Mouse (Mus musculus): ENCODE results near the gene Celsr1. TPM values are rescaled to one million over a fixed set of nuclear protein-coding genes. Genes with fewer than 3 reads are reported as not detected.

Gene Celsr1
- total RNA-seq, 1 experiment from 2014 or later, result 4.6 TPM

DNA sequence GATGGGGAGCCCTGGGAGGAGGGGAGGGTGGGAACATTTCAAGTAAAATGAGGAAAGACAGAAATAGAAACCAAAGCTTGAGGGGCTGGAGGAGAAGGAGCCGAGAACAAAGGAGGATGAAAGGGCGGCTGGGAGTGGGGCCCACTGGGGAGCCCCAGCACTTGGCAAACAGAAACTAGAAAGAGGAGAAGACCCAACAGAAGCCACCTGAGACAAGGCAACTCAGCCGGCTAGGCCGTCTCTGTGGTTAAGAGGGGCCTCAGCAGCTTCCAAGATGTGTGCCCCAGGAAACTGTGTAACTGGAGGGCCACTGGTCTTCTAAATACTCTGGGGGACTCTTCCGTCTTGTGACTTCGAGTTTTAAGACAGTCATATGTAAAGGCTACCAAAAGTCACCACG lies 72.4 kb downstream of the Celsr1 start:
- DNase-seq, result no peak

DNA sequence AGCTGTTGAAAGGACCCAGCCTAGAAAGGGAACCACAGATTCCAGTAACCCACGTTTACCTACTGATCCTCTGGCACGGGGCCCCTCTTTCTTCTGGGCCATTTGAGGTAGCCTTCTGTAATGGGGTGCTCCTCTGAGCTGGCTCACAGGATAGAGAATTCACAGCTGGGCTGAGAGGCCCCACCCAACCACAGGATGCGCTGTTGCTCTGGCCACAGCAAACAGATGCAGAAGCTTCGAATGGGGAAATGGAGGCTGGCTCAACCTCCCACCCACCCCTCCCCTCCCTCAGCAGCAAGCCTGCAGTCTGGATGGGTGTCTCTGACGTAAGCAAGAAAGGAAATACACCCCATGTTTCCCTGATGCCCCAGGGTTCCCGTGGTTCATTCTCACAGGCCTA lies 77.4 kb downstream of the Celsr1 start:
- no peak for DNase-seq

DNA sequence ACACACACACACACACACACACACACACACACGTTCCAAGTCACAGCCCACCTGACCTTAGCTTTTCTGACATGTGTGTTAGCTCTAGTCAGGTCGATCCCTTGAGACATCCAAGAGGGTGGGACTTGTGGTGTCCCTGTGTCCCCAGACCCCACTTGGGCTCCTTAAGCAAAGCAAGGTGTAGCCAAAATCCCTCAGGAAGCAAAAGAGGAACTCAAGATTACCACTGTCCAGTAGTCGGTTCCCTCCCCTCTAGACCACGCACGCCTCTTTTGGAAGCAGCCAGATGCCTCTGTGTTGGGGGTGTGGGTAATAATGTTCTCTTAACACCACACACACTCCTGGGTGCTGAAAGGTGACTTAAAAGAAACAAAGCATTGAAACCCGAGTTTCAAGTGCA lies 80.1 kb downstream of the Celsr1 start:
- DNase-seq, result no peak

DNA sequence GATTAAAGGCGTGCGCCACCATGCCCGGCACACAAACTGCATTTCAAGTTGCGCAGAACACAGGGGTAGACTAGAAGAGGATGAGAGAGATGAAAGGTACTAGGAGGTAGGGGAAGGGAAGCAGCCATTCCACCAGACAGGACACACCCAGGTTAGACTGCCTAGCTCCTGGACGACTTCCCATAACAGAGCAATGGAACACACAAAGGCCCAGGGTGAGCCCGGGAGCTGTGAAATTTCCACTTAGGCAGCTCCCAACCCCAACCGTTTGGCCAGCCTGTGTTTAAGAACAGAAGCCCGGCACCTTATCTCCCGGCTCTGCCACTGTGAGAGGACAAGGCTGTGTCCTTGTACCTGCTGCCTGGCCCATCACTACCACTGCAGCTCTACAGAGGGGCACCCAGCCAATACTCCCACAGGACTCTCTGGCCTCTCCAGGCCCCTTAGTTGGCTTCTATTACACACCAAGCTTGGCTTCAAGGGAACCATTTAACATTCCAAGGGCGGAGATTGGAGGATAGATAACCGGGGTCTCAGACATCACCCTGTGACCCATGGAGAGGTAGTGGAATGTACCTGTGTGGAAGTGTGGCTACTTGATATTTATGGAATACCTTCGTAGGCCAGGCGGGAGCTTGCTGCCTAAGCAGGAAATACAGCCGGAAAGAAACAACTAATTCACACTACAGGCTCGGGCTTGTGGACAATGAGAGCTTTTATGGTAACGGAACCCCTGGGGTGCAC lies 84.0 kb downstream of the Celsr1 start:
- DNase-seq, result no peak

DNA sequence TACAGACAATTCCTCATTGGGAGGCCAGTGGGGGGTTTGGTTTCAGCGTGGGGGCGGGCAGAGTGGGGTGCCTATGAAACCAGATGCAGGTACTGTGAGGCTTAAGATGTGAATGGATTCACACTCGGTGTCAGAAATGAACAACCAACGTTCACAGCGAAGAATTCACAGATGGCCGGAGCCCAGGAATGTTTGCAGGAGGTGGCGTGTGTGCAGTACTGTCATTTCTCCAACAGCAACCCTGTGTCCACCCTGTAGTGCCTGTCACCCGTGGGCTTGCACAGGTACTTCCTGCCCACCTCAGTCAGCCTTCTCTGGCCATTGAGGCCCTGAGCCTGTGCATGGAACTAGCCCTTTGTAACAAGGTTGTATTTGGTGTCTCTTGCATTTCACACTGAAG lies 85.6 kb downstream of the Celsr1 start:
- no peak for DNase-seq

DNA sequence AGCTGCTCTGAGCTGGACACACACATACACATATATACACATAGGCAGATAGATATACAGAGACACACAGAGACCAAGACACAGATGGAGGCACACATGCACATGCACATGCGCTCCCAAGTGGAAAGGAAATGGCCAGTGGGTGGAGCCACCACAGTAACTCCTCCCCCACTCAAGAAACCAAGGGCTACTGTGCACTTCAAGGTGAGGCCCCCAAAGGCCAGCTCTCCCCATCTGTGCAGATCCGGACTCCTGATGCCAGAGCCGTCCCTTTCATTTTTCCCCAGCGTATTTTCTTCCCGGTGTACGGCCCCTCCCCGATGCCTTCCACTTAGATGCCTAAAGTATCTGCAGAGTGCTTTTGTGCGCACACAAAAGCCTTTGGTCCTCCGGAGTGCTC lies 86.0 kb downstream of the Celsr1 start:
- DNase-seq, result no peak

DNA sequence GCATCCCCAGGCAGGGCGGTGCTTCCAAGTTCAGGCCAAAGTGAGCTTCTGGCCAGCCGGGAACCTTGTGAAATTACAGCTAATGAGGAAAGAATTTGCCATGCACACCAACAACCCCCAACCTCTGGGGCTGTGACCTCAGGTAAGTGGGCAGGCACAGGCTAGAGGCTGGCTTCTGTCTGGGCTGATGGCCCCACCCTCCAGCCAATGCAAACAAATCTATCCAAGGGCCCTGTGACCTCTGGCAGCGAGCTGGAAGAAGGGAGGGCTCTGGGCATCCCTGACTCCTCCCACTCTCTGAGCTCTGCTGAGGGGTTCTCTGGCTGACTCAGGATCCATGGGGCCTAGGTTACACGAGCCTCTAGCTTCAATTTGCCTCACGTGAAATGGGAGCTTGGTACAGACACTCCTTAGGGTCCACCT lies 97.9 kb downstream of the Celsr1 start:
- DNase-seq, result peak; percentile 54

DNA sequence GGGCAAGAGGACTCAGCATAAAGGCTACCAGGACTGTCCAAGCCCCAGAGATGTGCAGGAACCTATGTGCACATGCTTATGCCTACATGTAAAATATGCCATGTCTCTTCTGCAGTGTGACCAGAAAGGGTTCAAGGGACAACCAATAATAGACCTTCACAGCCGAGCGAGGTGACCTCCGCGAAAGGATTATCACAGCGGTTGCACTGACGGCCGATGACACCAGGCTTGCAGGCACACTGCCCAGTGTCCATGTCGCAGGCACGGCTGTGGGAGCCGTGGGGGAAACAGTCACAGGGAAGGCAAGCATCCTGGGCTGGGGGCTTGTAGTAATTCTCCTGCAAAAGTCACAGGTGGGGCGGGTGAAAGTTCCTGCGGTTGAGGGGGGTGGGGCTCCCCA lies 105.4 kb downstream of the Celsr1 start:
- peak; percentile 67 for DNase-seq

DNA sequence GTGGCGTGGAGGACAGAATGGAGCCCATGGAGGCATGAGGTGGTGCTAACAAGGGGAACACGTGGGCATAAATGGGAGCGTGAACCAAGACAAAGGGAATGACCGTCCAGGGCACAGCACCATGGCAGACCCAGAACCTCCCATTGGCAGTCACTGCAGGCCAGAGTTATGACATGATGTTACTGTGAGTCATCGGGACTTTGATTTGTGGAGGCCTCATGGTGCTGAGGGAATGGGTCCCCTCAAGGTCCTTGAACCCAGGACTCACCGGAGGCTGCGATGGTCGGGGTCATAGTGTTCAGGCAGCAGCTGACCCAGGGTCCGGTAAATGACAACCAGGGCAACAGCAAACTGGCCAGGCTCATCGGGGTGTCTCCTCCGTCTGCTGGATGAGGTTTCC lies 111.7 kb downstream of the Celsr1 start:
- DNase-seq, result peak; percentile 46

DNA sequence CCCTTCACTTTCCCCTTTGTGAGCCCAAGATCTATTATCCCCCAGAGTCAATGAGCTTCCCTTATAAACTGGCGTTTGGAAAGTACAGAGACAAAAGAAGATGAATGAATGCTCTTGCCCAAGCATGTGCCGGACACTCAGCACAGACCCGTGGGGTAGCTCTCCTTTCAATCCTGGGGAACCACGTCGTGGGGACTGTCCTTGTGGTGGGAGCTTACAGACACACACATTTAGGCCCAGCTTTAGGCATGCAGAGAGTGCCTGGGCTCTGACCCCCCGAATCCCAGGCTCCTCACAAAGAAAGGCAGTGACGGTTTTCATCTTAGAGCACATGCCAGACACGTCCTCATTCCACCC lies 113.7 kb downstream of the Celsr1 start:
- DNase-seq, result no peak

DNA sequence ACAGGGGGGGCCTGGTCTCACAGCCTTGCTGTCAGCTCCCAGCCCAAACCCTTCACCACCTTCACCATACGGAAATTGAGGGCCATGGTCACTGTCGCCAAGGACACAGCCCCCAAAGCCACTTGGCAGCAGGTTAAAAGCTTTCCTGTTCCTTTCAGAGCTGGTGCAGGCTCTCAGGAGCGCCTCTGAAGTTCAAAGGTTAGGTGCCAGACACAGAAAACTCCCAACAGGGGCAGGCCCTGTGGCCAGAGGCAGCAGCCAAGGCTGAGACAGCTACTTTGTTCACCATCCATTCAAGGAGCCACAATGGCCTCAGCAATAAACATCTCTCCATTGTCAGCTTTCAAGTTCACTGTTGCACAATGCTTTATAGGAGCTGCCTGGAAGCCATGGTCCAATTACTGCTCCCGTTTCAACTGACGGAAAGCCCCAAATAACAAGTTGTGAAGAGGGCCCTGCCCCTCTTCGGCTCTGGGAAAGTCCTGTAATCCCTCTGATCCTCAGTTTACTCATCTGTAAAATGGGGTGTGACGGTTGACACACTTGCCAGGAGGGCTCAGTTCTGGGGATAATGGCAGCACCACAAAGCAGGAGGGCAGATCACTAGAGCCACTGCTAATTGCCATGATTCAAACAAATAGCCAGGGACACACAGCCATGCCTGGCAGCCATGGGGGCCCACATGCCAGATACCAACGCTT lies 114.2 kb downstream of the Celsr1 start:
- DNase-seq, result peak; percentile 40

DNA sequence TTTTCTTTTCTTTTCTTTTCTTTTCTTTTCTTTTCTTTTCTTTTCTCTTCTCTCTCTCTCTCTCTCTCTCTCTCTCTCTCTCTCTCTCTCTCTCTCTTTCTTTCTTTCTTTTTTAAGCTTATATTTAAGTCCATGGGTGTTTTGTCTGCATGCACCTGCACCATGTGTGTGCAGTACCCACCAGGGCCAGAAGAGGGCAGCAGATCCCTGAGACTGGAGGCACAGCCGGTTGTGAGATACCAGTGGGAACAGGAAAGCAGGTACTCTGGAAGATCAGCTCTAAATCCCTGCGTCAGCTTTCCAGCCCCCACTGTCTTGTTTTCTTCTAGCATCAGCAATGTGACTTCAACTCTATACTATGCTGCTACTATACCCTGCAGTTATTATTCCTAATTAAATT lies 120.0 kb downstream of the Celsr1 start:
- peak; percentile 87 for DNase-seq

DNA sequence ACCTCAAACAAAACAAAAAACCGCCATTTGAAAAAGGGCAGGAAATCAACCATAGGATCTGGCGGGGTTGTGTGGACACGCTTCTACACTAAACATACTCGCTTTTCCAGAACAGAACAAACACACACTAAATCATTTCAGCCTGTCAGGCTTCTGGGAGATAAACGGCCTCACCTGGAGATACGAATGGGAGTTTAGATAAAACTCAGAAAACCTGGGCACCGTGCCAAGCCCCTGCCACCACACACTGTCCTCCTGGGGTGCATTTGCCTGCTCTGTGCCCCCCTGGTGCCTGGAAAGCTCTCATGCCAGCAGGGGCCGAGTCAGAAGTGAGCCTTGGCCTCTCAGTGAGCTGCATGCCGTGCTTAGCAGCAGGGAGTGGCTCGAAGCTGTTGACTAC lies 123.6 kb downstream of the Celsr1 start:
- peak; percentile 55 for DNase-seq

DNA sequence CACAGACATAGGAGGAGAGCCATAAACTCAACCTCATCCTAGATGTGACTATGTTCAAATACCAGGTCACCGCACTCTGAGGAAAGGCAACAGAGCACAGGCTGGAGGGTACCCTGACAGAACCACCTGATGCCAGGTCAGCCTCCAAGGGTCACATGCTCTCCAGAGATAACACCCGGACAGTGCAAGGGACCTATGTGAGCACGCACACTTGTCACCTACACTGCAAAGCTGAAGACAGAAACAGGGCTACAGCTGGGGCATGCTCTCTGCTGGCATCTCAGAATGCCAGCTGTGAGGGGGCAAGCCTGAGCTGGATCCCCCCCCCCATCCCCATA lies 124.1 kb downstream of the Celsr1 start:
- no peak for DNase-seq

DNA sequence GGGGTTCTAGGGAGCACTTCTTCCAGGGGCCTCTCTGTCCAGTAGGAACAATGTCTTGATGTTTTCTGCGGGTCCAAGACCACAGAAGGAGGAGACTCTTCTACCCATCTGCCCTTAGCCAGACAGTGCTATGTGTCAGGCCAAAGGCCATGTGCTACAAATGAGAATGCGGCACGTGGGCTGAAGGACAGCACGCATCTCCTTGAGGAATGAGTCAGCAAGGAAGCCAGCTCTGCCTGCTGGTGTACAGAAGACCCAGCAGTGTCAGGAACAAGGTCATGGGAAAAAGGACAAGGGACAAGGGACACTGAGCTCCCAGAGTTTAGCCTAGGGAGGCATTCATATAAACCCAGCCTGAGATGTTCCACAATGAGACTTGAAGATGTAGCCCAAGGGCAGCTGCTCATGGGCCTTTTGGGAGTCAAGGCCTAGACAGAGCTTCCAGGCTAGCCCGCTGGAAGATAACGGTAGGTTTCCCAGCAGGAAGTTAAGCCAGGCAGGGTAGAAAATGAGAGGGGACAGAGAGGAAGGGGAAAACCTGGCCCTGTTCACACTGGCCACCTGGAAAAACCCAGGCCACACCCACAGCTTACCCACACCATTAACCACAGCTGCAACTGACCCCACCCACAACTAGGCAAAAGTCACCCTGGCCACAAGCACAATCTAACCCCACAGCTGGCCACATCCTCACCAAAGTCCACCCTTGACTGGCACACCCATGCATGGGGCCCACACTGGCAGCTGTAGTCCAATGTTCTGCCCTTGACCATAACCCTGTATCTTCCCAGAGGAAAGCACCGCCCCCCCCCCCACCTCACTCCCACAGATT lies 124.7 kb downstream of the Celsr1 start:
- peak; percentile 69 for DNase-seq

DNA sequence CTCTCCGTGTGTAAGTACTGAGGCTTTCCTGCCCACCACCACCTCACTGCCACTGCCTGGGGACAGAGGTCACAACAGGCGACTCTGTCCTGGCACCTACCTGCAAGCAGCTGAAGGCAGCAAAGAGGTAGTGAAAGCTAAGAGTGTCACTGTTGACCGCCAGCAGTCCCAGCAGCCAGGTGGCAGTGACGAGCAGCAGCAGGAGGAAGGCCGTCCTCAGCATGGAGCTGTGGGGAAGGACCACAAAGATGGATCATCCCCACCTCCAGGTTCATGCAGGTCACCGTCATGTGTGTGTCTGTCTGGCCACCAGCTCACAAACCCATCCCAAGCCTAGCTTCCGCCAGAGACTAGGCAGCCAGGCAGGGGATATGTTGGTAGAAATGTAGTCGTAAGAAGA lies 129.8 kb downstream of the Celsr1 start:
- DNase-seq, result no peak

DNA sequence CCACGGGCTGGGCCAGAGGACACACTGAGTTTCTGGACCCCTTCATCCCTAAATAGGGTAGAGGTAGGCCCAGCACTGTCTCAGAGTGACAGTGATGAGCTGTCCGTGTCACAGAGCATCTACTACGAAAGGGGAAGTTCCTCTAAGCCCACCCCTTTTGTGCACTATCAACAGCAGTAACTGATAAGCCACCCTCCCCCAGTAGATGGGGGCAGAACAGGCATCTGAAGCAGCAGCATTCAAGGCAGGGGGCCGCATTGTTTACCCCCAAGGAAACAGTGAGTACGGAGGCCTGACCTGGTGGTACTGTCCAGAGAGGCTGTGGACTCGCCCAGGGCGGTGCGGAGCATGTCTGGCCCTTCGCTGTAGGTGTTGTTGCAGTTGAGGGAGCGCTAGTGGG lies 131.1 kb downstream of the Celsr1 start:
- no peak for DNase-seq

DNA sequence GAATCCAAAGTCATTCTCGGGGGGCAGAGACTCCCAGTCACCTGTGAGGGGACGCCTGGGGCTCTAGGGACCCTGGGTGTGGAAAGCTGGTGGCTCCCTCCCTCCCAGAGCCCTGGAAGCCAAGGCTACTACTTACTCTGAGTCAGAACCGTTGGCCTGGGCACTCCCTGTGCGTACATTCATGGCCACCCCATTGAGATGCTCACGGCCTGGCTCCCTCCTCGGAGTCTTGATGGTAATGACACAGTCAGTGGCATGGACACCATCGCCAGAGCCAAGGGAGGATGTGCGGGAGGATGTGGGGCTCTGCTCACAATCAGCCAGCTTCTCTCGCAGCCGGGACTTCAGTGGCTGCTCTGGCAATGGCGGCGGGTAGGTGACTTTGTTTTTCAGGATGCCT lies 132.8 kb downstream of the Celsr1 start:
- peak; percentile 60 for DNase-seq

DNA sequence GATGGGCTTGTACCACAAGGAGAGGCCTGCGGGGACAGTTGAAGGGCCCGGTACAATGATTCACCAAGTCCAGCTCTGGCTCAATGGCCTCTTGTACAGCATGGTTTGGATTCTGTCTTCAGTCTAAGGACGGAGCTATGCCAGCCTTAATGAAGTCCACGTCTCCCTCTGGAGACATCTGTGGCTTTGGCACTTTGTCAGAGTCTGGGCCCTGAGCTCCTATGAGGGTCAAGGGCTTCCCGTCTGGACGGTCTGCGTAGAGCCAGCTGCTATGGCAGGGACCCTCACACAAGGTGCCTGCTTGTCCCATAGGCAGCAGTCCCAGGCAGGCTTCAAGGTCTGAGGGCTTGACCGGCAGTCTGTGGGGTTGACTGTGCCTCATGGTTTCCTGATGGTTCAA lies 133.3 kb downstream of the Celsr1 start:
- peak; percentile 54 for DNase-seq

DNA sequence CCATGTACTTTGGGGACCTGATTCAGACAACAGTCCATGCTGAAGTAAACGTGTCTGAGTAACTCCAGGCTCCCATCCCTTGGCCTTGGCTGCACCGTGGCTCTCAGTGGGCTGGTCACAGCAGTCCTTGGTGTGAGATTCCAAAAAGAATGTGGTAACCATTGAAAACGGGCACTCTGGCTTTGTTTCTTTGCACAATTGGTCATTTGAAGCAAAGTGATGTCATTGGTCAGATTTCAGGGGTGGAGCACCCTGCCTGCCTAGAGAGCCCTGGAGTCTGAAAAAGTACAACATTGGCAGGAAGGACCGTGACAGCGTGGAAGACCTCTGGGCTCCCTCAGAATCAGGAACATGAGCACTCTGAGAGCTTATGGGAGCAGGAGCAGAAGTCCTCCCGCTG lies 134.2 kb downstream of the Celsr1 start:
- peak; percentile 58 for DNase-seq

DNA sequence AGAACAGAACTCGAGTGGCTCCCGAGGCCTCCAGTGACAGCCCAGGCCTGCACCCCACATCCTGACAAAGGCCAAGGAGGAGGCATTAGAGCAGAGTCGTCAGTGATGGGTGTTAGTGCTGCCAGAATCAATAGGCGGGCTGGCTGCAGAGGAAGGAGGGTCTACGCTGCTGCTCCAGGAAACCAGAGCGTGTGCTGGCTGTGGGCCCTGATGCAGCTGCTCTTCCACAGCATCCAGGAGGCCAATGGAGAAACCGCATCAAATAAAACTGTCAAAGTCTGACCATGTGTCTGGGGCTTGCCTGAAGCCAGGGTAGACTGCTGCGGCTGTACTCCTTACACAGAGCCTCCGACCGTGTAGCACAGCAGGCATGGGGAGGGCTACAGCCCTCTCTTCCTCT lies 136.5 kb downstream of the Celsr1 start:
- no peak for DNase-seq

DNA sequence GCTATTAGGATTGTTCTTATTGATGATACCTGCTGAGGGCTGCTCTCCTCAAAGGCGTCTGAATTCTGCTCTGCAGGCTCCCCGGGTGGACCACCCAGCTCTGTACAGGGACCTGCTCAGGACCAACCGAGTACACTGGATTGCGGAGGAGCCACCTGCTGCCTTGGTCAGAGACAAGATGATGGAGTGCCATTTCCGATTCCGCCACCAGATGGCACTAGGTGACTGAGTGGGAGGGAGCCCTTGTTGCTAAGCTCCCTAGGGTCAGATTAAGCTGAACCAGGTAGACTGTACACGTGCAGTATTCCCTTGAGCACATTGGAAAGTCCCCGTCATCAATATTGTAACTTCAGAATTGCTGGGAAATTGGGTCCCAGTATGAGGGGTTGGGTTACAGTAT lies 137.3 kb downstream of the Celsr1 start:
- peak; percentile 88 for DNase-seq

DNA sequence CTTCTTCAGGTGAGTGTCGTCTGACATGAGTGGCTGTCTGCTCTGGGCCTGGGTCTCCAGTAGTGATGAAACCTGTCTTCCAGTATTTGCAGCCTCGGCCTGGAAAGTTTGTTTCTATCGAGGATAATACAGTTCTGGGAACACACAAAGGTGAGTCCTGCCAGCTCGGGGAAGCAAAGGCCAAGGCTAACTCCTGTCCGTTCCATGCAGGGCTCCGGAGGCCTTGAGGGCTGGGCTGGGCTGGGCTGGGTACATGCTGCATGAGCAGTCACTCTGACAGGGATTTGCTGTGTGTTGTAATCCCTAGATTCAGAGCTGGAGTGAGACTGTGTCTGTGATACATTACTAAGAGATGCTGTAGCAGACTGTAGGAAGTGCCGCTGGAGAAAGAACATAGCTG lies 139.7 kb downstream of the Celsr1 start:
- DNase-seq, result peak; percentile 57
